Mouse (Mus musculus) adrenal gland, adult 2 months (tissue): ENCODE measurements around the gene Rnf8. TPM values are rescaled to one million over a fixed set of nuclear protein-coding genes. Genes with fewer than 3 reads are reported as not detected.

Experiments
- DNase-seq: peaks from one replicate; pipeline ENCODE4 v3.0.0; 2021
- microRNA-seq, 2 experiments: library from miRNA; unstranded; fragments of <30 nt; microRNA quantifications; one replicate each; pipeline ENCODE4 v1.2.0; 2021
- polyA plus RNA-seq: library from polyadenylated mRNA; depleted of rRNA; stranded (reverse); fragments of >200 nt; gene quantifications from 2 replicates; pipeline ENCODE4 v1.2.3, GENCODE M21; 2012; rRNA removed
- total RNA-seq, 2 experiments: library from RNA; stranded (reverse); gene quantifications; 2 replicates each; pipeline ENCODE4 v1.2.3; 2021

Rnf8 gene
- total and polyA plus RNA-seq, 3 experiments = 31.2 to 54.3 (median 35.0) TPM

DNA sequence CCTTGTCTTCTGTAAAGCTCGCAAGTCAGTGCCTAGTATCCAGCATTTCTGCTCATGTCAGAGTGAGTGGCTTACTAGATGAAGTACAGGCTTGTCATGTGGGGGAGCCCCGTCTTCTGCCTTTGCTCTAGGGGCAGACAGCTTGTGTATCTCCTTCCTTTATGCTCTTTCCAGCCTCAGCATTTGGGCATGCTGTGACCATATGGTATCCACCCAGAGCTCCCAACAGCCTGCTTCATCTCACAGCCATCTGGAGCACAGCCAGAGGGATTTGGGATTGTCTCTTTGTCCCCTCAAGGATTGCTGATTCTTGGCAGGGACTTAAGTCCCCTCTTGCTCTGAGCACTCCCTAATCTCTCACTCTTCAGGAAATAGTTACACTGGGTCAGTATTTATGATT lies 65.6 kb downstream of the Rnf8 start:
- DNase-seq = no peak

DNA sequence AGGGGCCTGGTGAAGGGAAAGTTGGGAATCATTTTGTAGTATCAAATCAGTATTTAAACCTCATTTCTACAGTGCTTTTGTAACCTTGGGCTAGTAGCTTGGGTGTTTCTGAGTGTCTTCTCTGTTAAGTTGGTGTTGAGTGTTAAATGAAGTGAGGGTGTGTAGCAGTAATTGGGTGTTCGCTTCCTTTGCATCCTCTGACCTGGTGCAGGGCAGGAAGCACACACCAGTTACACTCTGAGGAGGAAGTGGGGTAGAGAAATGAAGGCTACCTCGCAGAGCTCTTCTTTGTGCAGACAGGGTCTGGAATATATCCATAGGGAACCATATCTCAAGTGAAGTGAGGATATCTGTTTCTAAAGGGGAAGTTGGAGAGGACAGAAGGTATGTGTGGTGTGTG lies 66.3 kb downstream of the Rnf8 start:
- DNase-seq = no peak

DNA sequence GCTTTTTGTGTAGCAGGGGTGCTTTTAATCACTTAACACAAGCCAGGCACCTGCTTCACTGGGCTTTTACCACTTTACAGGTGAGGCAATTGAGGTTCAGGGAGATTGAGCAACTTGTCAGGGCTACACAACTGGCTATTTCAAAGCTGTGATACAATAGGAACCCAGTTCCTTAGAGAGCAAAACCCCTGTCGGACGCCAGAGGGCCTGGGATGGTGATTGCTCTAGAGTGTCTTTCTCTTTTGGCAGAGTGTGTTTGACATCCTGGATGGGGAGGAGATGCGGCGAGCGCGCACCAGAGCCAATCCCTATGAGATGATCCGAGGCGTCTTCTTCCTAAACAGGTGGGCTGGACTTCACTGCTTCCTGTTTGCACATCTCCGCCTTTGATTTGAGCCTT lies 67.1 kb downstream of the Rnf8 start:
- DNase-seq = no peak

DNA sequence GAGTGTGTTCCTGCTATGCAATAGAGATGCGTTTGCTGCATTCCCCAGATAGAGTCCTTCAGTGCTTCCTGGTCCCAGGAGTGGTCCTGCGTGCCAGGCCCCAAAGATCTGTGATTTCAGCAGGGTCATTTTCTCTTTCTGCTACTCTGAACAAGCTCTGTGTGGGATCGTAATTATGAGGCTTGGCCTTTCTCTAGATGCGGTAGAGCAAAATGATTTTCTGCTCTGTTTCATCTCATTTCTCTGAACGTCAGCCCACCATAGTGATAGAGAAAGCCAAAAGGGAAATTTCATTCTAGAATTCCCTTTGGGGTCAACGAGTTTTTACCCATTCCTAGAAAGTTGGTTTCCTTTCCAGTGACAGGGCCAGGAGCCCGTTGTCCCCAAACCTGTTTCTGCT lies 67.7 kb downstream of the Rnf8 start:
- no peak for DNase-seq

DNA sequence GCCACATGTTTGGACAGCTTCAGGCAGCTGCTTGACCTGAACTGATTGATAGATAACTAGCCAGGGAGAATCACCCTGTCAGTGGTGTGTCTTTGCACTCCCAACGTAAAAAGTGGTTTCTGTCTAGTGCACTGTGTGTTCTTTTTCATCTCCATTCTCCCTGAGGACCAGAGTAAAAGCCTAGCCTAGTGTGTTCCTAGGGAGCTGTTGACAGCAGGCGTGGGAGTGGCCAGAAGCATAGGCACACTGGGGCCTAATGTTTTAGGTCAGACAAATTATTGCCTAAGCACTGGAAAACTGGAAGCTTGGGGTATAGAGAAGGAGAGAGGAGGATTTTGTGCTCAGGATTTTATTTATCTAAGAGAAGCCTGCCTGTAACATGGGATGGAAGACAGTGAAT lies 68.5 kb downstream of the Rnf8 start:
- no peak for DNase-seq

DNA sequence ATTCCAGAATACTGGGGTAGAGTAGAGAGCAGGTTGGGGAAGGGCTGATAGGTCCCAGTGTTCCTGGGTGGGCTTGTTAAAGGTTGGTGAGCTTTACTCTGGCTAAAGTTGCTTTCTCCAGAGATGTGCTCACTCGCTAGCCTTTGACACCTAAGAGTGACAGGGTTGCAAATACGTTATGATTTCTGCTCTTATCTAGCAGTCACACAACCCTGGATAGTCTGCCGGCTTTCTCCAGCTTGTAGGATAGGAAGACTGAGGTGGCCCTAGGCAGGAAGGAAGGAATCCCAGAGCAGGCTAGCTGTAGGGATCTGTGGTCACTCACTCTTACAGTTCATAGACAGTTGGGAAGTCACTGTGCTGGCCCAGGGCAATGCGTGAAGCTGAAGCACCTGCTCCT lies 69.7 kb downstream of the Rnf8 start:
- DNase-seq = no peak

DNA sequence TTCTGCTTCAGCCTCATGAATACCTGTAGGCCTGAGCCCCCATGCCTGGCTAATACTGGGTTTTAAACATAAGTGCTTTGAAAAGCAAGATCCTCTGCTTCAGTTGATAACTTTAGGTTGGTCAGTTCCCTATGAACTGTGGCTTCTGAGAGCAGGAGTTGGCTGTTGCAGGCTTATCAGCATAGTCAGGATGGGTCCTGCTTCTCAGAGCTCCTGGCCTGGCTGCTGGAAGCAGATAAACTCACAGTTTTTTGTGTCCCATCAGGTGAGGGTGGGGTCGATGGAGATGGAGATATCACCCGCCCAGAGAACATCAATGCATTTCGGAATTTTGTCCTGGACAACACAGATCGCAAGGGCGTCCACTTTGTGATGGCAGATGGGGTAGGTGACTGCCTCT lies 72.2 kb downstream of the Rnf8 start:
- no peak for DNase-seq

DNA sequence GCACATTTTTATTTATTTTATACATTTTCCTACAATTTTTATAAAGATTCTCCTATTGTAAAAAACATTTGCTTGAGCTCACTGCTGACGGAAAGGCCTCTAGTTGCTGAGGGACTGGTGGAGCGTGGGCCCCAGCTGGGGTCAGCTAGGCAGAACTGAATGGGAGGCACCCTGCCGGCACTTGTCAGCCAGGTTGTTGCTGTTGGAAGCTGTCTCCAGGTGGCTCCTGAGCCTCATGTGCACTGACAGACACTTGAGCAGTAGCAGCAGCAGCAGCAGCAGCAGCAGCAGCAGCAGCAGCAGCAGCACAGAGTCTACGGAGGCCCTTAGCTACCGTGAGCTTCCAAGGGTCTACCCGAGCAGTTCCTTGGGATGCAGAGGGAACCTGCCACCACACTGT lies 72.8 kb downstream of the Rnf8 start:
- DNase-seq = no peak

DNA sequence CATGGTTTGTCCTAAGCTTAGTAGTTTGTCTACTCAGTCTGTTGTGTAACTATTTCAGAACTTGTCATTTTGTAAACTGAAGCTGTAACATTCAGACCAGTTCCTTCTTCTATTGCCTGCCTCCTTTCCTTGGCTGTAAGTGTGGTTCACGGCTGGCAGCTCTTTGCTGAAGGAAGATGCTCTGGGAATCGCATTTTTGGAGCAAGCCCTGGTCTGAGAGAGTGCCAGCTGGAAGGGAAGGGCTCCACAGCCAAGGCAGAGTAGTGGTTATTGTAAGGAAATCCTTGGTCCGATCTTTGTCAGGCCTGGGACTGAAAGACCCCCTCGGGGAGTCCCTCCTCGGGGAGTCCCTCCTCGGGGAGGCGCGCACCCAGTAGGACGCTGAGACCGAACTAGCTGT lies 74.0 kb downstream of the Rnf8 start:
- no peak for DNase-seq

DNA sequence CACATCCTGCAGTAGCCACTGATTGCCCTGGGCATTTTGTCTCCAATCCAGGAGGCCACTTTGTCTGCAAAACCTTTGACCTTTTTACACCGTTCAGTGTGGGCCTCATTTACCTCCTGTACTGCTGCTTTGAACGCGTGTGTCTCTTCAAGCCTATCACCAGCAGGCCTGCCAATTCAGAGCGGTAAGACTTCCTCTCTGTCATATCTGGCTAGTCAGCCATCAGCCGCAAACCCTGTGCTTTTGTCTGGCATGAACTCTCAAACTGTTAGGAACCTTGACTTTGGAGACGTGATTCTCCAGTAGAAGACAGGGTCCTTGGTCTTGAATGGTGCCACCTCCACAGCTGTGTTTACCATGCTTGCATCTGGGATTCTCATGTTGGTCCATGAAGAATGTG lies 75.7 kb downstream of the Rnf8 start:
- no peak for DNase-seq

DNA sequence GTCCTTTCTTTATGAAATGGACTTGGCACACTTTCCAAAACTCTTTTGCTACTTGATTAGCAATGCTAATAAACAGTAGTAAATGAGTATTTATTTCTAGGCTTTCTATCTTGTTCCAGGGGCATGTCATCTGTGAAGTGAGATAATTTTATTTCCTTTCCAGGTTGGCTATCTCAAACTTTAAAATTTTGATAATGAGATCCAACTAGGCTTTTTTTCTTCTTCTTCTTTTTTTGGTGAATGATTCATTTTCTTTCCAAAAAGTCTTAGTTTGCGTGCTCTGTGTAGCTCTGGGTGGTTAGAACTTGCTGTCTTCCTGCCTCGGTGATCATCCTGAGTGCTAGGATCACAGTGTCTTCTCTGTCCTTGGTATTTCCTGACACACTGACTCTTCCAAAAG lies 78.2 kb downstream of the Rnf8 start:
- DNase-seq = no peak

DNA sequence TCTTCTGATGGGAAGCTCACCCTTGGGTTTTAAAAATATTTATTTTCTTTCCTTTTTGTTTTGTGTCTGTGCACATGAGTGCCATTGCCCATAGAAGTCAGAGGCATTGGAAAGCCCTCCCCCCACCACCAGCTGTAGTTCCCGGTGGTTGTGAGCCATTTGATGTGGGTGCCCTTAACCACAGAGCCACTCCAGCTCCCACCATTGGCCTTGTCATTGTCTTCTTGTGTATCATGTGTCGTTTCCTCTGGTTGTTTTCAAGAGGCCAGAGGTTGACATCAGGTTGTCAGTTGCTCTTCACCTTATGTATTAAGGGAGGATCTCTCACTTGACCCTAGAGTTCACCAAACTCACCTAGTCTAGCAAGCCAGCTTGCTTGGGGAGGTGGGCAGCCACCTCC lies 79.0 kb downstream of the Rnf8 start:
- no peak for DNase-seq

DNA sequence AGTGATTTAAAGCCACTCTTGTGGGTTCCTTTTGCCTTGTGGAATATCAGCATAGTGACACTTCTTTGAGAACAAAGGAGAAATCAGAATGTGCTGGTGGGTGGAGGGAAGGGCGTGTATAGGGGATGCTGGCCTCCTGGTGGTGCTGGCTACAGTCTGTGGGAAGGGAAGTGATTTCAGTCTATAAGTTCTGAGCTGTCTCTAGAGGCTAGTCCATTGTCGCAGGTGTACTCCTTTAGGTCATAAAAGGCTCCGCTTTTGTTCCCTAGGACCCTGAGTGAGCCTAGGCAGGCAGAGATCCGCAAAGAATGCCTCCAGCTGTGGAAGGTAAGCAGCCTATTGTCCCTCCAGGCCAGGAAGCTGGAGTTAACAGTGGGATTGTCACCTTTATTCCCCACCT lies 79.9 kb downstream of the Rnf8 start:
- DNase-seq = no peak

Small RNA genes lying within 50 kb of the gene (microRNA-seq; reads per million reads assigned to microRNA genes)
- gene Mir7667 = 0.41 to 0.44 reads per million in 2 experiments

Other genes with a start within 250 kb of the Rnf8 start
- 100 to 1,000 TPM; 120 to 124 TPM for gene Pim1, start 124.0 kb upstream of the Rnf8 start, total RNA-seq
- gene Pim1, start 124.0 kb upstream of the Rnf8 start, polyA plus RNA-seq = 150 and 153 TPM in 2 replicates
- gene Gm17657, start 65.2 kb upstream of the Rnf8 start, total RNA-seq = not detected
- not detected in 2 replicates for gene Gm17657, start 65.2 kb upstream of the Rnf8 start, polyA plus RNA-seq
- 10 to 100 TPM; 24.2 to 30.5 TPM for gene Tbc1d22b, start 65.0 kb upstream of the Rnf8 start, total RNA-seq
- gene Tbc1d22b, start 65.0 kb upstream of the Rnf8 start, polyA plus RNA-seq = 25.7 and 30.6 TPM in 2 replicates
- not detected for gene Tmem217, start 62.4 kb upstream of the Rnf8 start, total RNA-seq
- gene Tmem217, start 62.4 kb upstream of the Rnf8 start, polyA plus RNA-seq = 0.88 and 1.6 TPM in 2 replicates
- 1 to 10 TPM; 1.8 to 2.4 TPM for gene Gm28043, start 86 bp downstream of the Rnf8 start, total RNA-seq
- 0.16 and 0.26 TPM in 2 replicates for gene Gm28043, start 86 bp downstream of the Rnf8 start, polyA plus RNA-seq
- gene Cmtr1, start 45.8 kb downstream of the Rnf8 start, total RNA-seq = 10 to 100 TPM; 82.5 to 89.1 TPM
- gene Cmtr1, start 45.8 kb downstream of the Rnf8 start, polyA plus RNA-seq = 18.5 and 24.8 TPM in 2 replicates
- 10 to 100 TPM in 1 of 2 experiments, 1 to 10 TPM in 1; 7.5 to 10.4 TPM for gene Ccdc167, start 102.3 kb downstream of the Rnf8 start, total RNA-seq
- 3.5 and 4.4 TPM in 2 replicates for gene Ccdc167, start 102.3 kb downstream of the Rnf8 start, polyA plus RNA-seq